Mouse (Mus musculus) embryonic facial prominence, embryonic 14.5 days (tissue): ENCODE results near the gene Nrxn3. TPM values are rescaled to one million over a fixed set of nuclear protein-coding genes. Genes with fewer than 3 reads are reported as not detected.

Experiments
- ATAC-seq: fragments of 200-750 bp; cut with Nextera tagmentation; 2 replicates; pipeline ENCODE4 v1.8.0; 2017; ENCODE audit warnings: low read depth, moderate number of reproducible peaks, moderate TSS enrichment
- DNase-seq: peaks from one replicate; pipeline ENCODE4 v3.0.0-alpha.2; 2015; ENCODE audit warnings: low spot score
- H3K27ac ChIP-seq: fragments of 300-500 bp; sonication (generic); replicated peaks from 2 replicates; pipeline ENCODE4 v1.5.1; 2014; ENCODE audit warnings: low read depth, mild to moderate bottlenecking, low read length, moderate library complexity
- H3K27me3 ChIP-seq: fragments of 300-500 bp; sonication (generic); replicated peaks from 2 replicates; pipeline ENCODE4 v1.6.1; 2014; ENCODE audit warnings: low read length; ENCODE audit not compliant: control insufficient read depth, insufficient read depth
- H3K36me3 ChIP-seq: fragments of 300-500 bp; sonication (generic); 2 replicates; pipeline ENCODE4 v1.6.1; 2014; ENCODE audit warnings: low read length, mixed read lengths; ENCODE audit not compliant: control insufficient read depth, insufficient read depth
- H3K4me1 ChIP-seq: fragments of 300-500 bp; sonication (generic); 2 replicates; pipeline ENCODE4 v1.6.1; 2014; ENCODE audit warnings: antibody characterized with exemption, low read length; ENCODE audit not compliant: control insufficient read depth, insufficient read depth
- H3K4me2 ChIP-seq: fragments of 300-500 bp; sonication (generic); 2 replicates; pipeline ENCODE4 v1.6.1; 2014; ENCODE audit warnings: low read depth, mild to moderate bottlenecking, low read length, moderate library complexity, mixed read lengths
- H3K4me3 ChIP-seq: fragments of 300-500 bp; sonication (generic); 2 replicates; pipeline ENCODE4 v1.5.1; 2014; ENCODE audit warnings: low read depth, mild to moderate bottlenecking, low read length
- H3K9ac ChIP-seq: fragments of 300-500 bp; sonication (generic); 2 replicates; pipeline ENCODE4 v1.6.1; 2014; ENCODE audit warnings: low read depth, mild to moderate bottlenecking, low read length, moderate library complexity, mixed read lengths
- H3K9me3 ChIP-seq: fragments of 300-500 bp; sonication (generic); 2 replicates; pipeline ENCODE4 v1.6.1; 2016; ENCODE audit warnings: low read length; ENCODE audit not compliant: control insufficient read depth
- WGBS: fragments of 180-500 bp; shearing (Covaris S2); extraction: QIAGEN DNeasy Blood & Tissue Kit; methylation state at CpG from one replicate; pipeline ENCODE4 v1.1.7; 2014; 5-methylcytosine and 5-hydroxymethylcytosine counted together
- polyA plus RNA-seq: library from polyadenylated mRNA; unstranded; fragments of >200 nt; fragmentation: Nextera tagmentation; extraction: Ambion mirVana; gene quantifications from 2 replicates; pipeline ENCODE4 v1.2.1, GENCODE M21; 2014

Nrxn3 gene
- polyA plus RNA-seq, 1 experiment from 2014 or later, result 2.6 TPM

- no peak overlapping the region for H3K27ac ChIP-seq
- 65% methylated on average over 2 of the region's 2 CpGs for WGBS
- DNase-seq, result peak; percentile 1
- H3K4me2 ChIP-seq, result no peak overlapping the region
- no peak for ATAC-seq
- H3K4me3 ChIP-seq, result no peak overlapping the region
- no peaks in the 10 kb centered on the region for H3K27me3 ChIP-seq
- no peak overlapping the region for H3K9ac ChIP-seq
- H3K9me3 ChIP-seq, result no peaks in the 10 kb centered on the region
- H3K36me3 ChIP-seq, result no peaks in the 10 kb centered on the region
- no peaks in the 10 kb centered on the region for H3K4me1 ChIP-seq
These were observed 963.0 kb downstream of the Nrxn3 start for GRCm38 (mm10) chr12:89685633-89686032.

- DNase-seq, result no peak
- no peaks in the 10 kb centered on the region for H3K9me3 ChIP-seq
- no peak overlapping the region for H3K4me2 ChIP-seq
- 89% methylated on average over 7 of the region's 7 CpGs for WGBS
- no peaks in the 10 kb centered on the region for H3K4me1 ChIP-seq
- no peaks in the 10 kb centered on the region for H3K27me3 ChIP-seq
- no peak overlapping the region for H3K27ac ChIP-seq
- H3K4me3 ChIP-seq, result no peak overlapping the region
- ATAC-seq, result no peak
- H3K36me3 ChIP-seq, result no peaks in the 10 kb centered on the region
- H3K9ac ChIP-seq, result no peak overlapping the region
These were observed 966.4 kb downstream of the Nrxn3 start for GRCm38 (mm10) chr12:89689086-89689485.

GRCm38 (mm10) chr12:89699469-89699868 is 976.8 kb downstream of the Nrxn3 start:
- Histone ChIP-seq H3K27me3 (no peaks in the 10 kb centered on the region), H3K36me3 (no peaks in the 10 kb centered on the region), H3K27ac (no peak overlapping the region), H3K4me1 (no peaks in the 10 kb centered on the region; the same call in 1 of the 2 replicates), H3K4me3 (no peak overlapping the region), H3K4me2 (no peak overlapping the region), H3K9ac (no peak overlapping the region), H3K9me3 (no peaks in the 10 kb centered on the region)
- ATAC-seq (0 out of 2 replicates have a peak, but pooled peaks have one; percentile 26), DNase-seq (peak; percentile 13)
- 8% methylated on average over 4 of the region's 4 CpGs for WGBS

GRCm38 (mm10) chr12:89700937-89701458 is 978.3 kb downstream of the Nrxn3 start:
- H3K36me3 ChIP-seq, result no peaks in the 10 kb centered on the region
- DNase-seq, result peak; percentile 39
- WGBS, result 30% methylated on average over 3 of the region's 3 CpGs

GRCm38 (mm10) chr12:89702931-89703330 is 980.3 kb downstream of the Nrxn3 start:
- ATAC-seq, result no peak
- H3K4me2 ChIP-seq, result no peak overlapping the region
- H3K27ac ChIP-seq, result no peak overlapping the region
- no peaks in the 10 kb centered on the region for H3K36me3 ChIP-seq
- 78% methylated on average over 1 of the region's 1 CpGs for WGBS
- H3K9me3 ChIP-seq, result no peaks in the 10 kb centered on the region
- no peak overlapping the region for H3K9ac ChIP-seq
- H3K27me3 ChIP-seq, result no peaks in the 10 kb centered on the region
- no peaks in the 10 kb centered on the region for H3K4me1 ChIP-seq
- H3K4me3 ChIP-seq, result no peak overlapping the region
- no peak for DNase-seq

More at GRCm38 (mm10) chr12:89700937-89701458, 978.3 kb downstream of the Nrxn3 start:
- H3K4me3 ChIP-seq, result no peak overlapping the region
- no peak overlapping the region for H3K27ac ChIP-seq
- no peak overlapping the region for H3K9ac ChIP-seq
- no peaks in the 10 kb centered on the region; the same call in 1 of the 2 replicates for H3K4me1 ChIP-seq
- no peak for ATAC-seq
- no peak overlapping the region for H3K4me2 ChIP-seq
- no peaks in the 10 kb centered on the region for H3K9me3 ChIP-seq
- no peaks in the 10 kb centered on the region for H3K27me3 ChIP-seq

GRCm38 (mm10) chr12:89707913-89708312 is 985.2 kb downstream of the Nrxn3 start:
- Histone ChIP-seq H3K9ac (no peak overlapping the region), H3K4me3 (no peak overlapping the region), H3K27ac (no peak overlapping the region), H3K4me1 (no peaks in the 10 kb centered on the region), H3K9me3 (no peaks in the 10 kb centered on the region), H3K36me3 (no peaks in the 10 kb centered on the region), H3K4me2 (no peak overlapping the region), H3K27me3 (no peaks in the 10 kb centered on the region)
- ATAC-seq (no peak), DNase-seq (no peak)
- 82% methylated on average over 4 of the region's 4 CpGs for WGBS

GRCm38 (mm10) chr12:89710459-89710858 is 987.8 kb downstream of the Nrxn3 start:
- no peak overlapping the region for H3K9ac ChIP-seq
- no peak overlapping the region for H3K27ac ChIP-seq
- no peaks in the 10 kb centered on the region for H3K27me3 ChIP-seq
- H3K4me3 ChIP-seq, result no peak overlapping the region
- no peak overlapping the region for H3K4me2 ChIP-seq
- WGBS, result 89% methylated on average over 5 of the region's 5 CpGs
- no peaks in the 10 kb centered on the region for H3K4me1 ChIP-seq
- ATAC-seq (no peak), DNase-seq (no peak)
- no peaks in the 10 kb centered on the region for H3K9me3 ChIP-seq
- no peaks in the 10 kb centered on the region for H3K36me3 ChIP-seq

GRCm38 (mm10) chr12:89711791-89712190 is 989.1 kb downstream of the Nrxn3 start:
- DNase-seq (peak; percentile 30), ATAC-seq (no peak)
- Histone ChIP-seq H3K27ac (no peak overlapping the region), H3K27me3 (no peaks in the 10 kb centered on the region), H3K4me2 (no peak overlapping the region), H3K9me3 (no peaks in the 10 kb centered on the region), H3K4me3 (no peak overlapping the region), H3K36me3 (no peaks in the 10 kb centered on the region), H3K9ac (no peak overlapping the region), H3K4me1 (no peaks in the 10 kb centered on the region)
- 75% methylated on average over 1 of the region's 1 CpGs for WGBS
